Mouse (Mus musculus): ENCODE measurements at regions not wholly inside any gene's neighbourhood (a gene's known extent, or its start where the extent isn't known, plus 50 kb on each side); places are given as distances from the start of the nearest gene placed in this dataset.

DNA sequence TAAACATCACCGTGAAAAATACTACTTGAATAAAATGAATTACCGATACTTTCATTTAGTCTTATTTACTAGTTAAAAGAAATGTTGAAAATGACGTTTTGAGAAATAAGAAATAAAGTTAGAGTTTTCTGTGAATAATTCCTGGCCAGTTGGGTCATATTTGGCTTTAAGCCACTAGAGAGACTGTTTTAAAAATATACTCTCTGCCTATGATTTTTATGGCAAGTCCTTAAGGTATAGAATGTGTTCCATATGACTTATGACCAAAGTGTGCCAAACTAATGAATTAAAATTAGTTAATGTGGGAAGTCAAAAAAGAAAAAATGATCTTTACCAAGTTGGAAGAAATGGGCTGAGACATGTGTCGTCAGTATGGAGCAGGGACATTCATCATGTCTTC, 354.2 kb upstream of the Col3a1 start:
- no peak overlapping the region for H3K4me3 ChIP-seq (replicated peaks; ENCODE audit: low read length)
- DNase-seq (ENCODE audit: low spot score): peak; percentile 63
- ATAC-seq (ENCODE audit: low FRiP score, low read depth): peak; percentile 62; the same call in 1 of the 2 replicates
- no peak overlapping the region for H3K4me2 ChIP-seq (replicated peaks; ENCODE audit: low read depth, low read length, severe bottlenecking)
- no peaks in the 10 kb centered on the region for H3K27me3 ChIP-seq (ENCODE audit: control insufficient read depth, insufficient read depth, low read length)
- H3K9me3 ChIP-seq (ENCODE audit: control insufficient read depth, low read length): no peaks in the 10 kb centered on the region
- H3K27ac ChIP-seq (replicated peaks; ENCODE audit: low read depth, low read length): no peak overlapping the region
- peaks cover 9% of the 10 kb centered on the region; the same call in 1 of the 2 replicates for H3K4me1 ChIP-seq (ENCODE audit: control insufficient read depth, insufficient read depth, low read length)
- WGBS: 36% methylated on average over 4 of the region's 4 CpGs
- no peak overlapping the region for H3K9ac ChIP-seq (ENCODE audit: low read depth, low read length, severe bottlenecking)
- TF ChIP-seq POLR2A (IDR thresholded peaks at IDR 0.05; ENCODE audit: borderline replicate concordance, extremely low read depth, insufficient read depth, insufficient read length): no peak
- H3K36me3 ChIP-seq (ENCODE audit: control insufficient read depth, insufficient read depth, low read length): no peaks in the 10 kb centered on the region

DNA sequence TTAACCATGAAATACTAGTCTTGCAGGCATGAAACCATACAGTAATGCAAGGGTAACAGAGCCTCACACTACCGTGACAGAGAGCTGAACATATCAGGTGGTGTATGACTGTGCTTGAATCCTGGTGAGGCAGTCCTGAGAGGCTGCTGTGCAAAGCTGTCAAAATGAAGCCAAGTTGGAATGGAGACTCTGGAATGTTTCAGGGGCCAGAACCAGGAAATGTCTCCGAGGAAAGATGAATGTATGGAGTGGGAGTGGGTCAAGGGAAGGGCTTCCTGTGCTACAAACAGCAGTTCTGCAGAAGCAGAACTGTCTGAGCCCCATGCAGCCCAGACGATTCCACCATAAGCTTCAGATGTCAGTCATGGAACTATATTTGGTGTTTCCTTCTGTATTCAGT, 324.2 kb upstream of the Col3a1 start:
- ATAC-seq (ENCODE audit: low FRiP score, low read depth): no peak

DNA sequence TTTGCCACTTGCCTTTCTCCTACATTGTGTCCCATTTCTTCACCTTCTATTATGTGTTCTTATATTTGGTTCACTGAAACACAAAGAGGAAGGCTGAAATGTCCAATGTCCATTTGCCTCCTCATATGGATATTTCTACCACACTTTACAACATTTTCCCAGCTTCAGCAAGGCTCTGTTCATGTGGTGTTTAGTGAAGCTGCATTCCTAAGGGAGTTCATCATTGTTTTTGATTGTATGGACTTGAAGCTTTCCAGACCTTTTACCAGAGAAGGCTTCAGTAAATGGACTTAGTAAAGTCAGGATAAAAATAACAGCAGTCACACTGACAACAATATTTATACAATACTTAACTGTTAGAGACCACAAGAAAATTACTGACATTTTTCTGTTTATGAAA, 290.8 kb upstream of the Col3a1 start:
- Histone ChIP-seq H3K4me1 (ENCODE audit: control insufficient read depth, insufficient read depth, low read length) (peaks cover 10% of the 10 kb centered on the region), H3K27ac (replicated peaks; ENCODE audit: low read depth, low read length) (peak overlapping the region; percentile 63), H3K9ac (ENCODE audit: low read depth, low read length, severe bottlenecking) (no peak overlapping the region), H3K4me2 (replicated peaks; ENCODE audit: low read depth, low read length, severe bottlenecking) (no peak overlapping the region), H3K27me3 (ENCODE audit: control insufficient read depth, insufficient read depth, low read length) (no peaks in the 10 kb centered on the region), H3K9me3 (ENCODE audit: control insufficient read depth, low read length) (0 out of 2 replicates have a peak, but pooled peaks cover 3% of the 10 kb centered on the region), H3K36me3 (ENCODE audit: control insufficient read depth, insufficient read depth, low read length) (no peaks in the 10 kb centered on the region), H3K4me3 (replicated peaks; ENCODE audit: low read length) (no peak overlapping the region)
- peak; percentile 46; the same call in 1 of the 2 replicates for ATAC-seq (ENCODE audit: low FRiP score, low read depth)
- TF ChIP-seq POLR2A (IDR thresholded peaks at IDR 0.05; ENCODE audit: borderline replicate concordance, extremely low read depth, insufficient read depth, insufficient read length): no peak
- DNase-seq (ENCODE audit: low spot score): peak; percentile 59

More for the DNA sequence above, 324.2 kb upstream of the Col3a1 start:
- H3K4me2 ChIP-seq (replicated peaks; ENCODE audit: low read depth, low read length, severe bottlenecking): no peak overlapping the region
- peak; percentile 6 for DNase-seq (ENCODE audit: low spot score)
- TF ChIP-seq POLR2A (IDR thresholded peaks at IDR 0.05; ENCODE audit: borderline replicate concordance, extremely low read depth, insufficient read depth, insufficient read length): no peak
- no peaks in the 10 kb centered on the region for H3K9me3 ChIP-seq (ENCODE audit: control insufficient read depth, low read length)
- H3K27me3 ChIP-seq (ENCODE audit: control insufficient read depth, insufficient read depth, low read length): no peaks in the 10 kb centered on the region
- H3K27ac ChIP-seq (replicated peaks; ENCODE audit: low read depth, low read length): no peak overlapping the region
- no peak overlapping the region for H3K4me3 ChIP-seq (replicated peaks; ENCODE audit: low read length)
- no peaks in the 10 kb centered on the region for H3K4me1 ChIP-seq (ENCODE audit: control insufficient read depth, insufficient read depth, low read length)
- H3K9ac ChIP-seq (ENCODE audit: low read depth, low read length, severe bottlenecking): no peak overlapping the region
- H3K36me3 ChIP-seq (ENCODE audit: control insufficient read depth, insufficient read depth, low read length): no peaks in the 10 kb centered on the region
- 47% methylated on average over 3 of the region's 3 CpGs for WGBS

DNA sequence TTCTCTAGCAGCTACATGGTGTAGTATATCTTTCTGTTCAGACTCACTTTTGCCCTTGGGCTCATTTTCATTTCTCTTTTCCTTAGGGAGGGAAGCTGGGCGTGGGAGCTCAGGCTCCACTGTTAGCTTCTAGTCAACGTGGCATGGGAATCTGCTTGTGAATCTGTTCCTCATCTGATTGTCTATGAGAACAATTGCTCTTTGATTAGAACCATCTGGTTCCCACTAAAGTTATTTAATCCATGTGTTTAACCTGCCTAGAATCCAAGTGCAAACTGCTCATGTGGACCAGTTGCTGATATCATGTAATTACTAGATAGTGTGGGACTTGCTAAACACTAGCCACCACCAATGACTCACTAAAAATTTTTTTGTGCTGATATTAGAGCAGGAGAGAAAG, 290.1 kb upstream of the Col3a1 start:
- DNase-seq (ENCODE audit: low spot score) (peak; percentile 90), ATAC-seq (ENCODE audit: low FRiP score, low read depth) (peak; percentile 51)
- peaks cover 10% of the 10 kb centered on the region for H3K4me1 ChIP-seq (ENCODE audit: control insufficient read depth, insufficient read depth, low read length)
- no peaks in the 10 kb centered on the region for H3K27me3 ChIP-seq (ENCODE audit: control insufficient read depth, insufficient read depth, low read length)
- peak overlapping the region; percentile 21 for H3K27ac ChIP-seq (replicated peaks; ENCODE audit: low read depth, low read length)
- H3K4me2 ChIP-seq (replicated peaks; ENCODE audit: low read depth, low read length, severe bottlenecking): no peak overlapping the region
- no peak overlapping the region for H3K9ac ChIP-seq (ENCODE audit: low read depth, low read length, severe bottlenecking)
- no peaks in the 10 kb centered on the region for H3K36me3 ChIP-seq (ENCODE audit: control insufficient read depth, insufficient read depth, low read length)
- no peak overlapping the region for H3K4me3 ChIP-seq (replicated peaks; ENCODE audit: low read length)
- 0 out of 2 replicates have a peak, but pooled peaks cover 3% of the 10 kb centered on the region for H3K9me3 ChIP-seq (ENCODE audit: control insufficient read depth, low read length)
- 9% methylated on average over 2 of the region's 2 CpGs for WGBS
- TF ChIP-seq POLR2A (IDR thresholded peaks at IDR 0.05; ENCODE audit: borderline replicate concordance, extremely low read depth, insufficient read depth, insufficient read length): no peak

DNA sequence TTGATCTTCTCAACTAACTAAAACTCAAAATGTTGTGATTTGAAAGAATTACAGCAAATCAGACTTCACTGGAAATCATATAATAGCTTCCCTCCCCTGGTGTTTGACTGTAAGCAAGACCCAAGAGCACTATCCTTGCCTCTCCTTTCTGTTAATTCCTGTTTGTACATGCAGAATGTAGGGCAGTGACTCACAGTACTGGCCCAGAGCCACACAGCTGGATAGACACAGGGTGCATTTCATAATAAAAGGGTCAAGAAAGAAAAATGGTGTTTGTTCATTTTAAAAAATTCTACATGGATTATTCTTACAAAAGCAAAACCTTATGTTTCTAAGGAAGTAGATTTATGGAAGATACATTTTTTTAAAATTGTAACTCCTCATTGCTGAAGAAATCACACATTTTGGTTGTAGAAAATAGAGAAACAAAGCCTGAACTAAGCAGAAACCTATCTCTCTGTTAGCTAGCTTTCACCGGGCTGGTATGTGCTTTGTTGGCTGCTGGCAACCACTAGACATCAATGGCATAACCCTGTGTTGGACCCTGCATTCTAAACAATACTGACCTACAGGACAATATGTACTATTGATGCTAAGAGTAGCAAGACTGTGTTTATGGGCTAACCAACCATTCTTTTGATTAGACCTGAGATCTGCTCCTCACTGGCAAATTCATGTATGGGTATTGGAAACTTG, 289.0 kb upstream of the Col3a1 start:
- peak overlapping the region; percentile 63; the same call in 1 of the 2 replicates for H3K27ac ChIP-seq (replicated peaks; ENCODE audit: low read depth, low read length)
- 82% methylated on average over 1 of the region's 1 CpGs for WGBS
- peaks cover 10% of the 10 kb centered on the region for H3K4me1 ChIP-seq (ENCODE audit: control insufficient read depth, insufficient read depth, low read length)
- TF ChIP-seq POLR2A (IDR thresholded peaks at IDR 0.05; ENCODE audit: borderline replicate concordance, extremely low read depth, insufficient read depth, insufficient read length): no peak
- no peaks in the 10 kb centered on the region for H3K27me3 ChIP-seq (ENCODE audit: control insufficient read depth, insufficient read depth, low read length)
- H3K9me3 ChIP-seq (ENCODE audit: control insufficient read depth, low read length): 0 out of 2 replicates have a peak, but pooled peaks cover 3% of the 10 kb centered on the region
- no peak overlapping the region for H3K9ac ChIP-seq (ENCODE audit: low read depth, low read length, severe bottlenecking)
- ATAC-seq (ENCODE audit: low FRiP score, low read depth): peak; percentile 77
- no peak overlapping the region for H3K4me3 ChIP-seq (replicated peaks; ENCODE audit: low read length)
- H3K4me2 ChIP-seq (replicated peaks; ENCODE audit: low read depth, low read length, severe bottlenecking): no peak overlapping the region
- H3K36me3 ChIP-seq (ENCODE audit: control insufficient read depth, insufficient read depth, low read length): no peaks in the 10 kb centered on the region
- DNase-seq (ENCODE audit: low spot score): peak; percentile 78
